ENCODE assay signal across 26 mouse cellular contexts in the genomic region with DNA sequence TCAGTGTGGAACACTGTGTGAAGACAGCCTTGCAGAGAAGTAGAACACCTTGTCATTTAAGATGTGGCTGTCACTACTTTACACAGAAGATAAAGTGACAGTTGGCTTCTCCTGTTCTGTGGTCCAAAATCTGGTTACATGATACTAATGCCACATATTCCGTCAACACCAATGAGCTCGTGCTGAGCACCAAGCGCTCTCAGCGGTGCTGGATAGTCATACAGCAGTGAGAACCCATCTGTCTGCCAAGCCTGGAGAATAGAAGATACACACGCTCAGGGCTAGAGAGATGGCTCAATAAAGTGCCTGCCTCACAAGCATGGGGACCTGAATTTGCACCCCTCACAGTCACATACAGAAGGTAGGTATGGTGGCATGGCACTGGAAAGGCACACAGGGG. TPM values are rescaled to one million over a fixed set of nuclear protein-coding genes. Genes with fewer than 3 reads are reported as not detected.
DNase-seq lines count a peak whose midpoint lies in the region; ATAC-seq lines count a peak whose summit lies in the region.
"Had no signal": no experiment of that assay in that cellular context is flagged by ENCODE, and none has a peak within 500 bp of the region (broad histone marks: within the 10 kb centered on the region; RNA-seq: fewer than 3 reads in every experiment).

No protein-coding gene starts in this region.

- no peak overlapping the region for H3K27ac ChIP-seq in heart, embryonic 12.5 days (ENCODE audit: poor library complexity, severe bottlenecking)
- H3K27ac ChIP-seq in intestine, embryonic 16.5 days (ENCODE audit: low read length): no peak overlapping the region
- H3K27ac ChIP-seq: embryonic facial prominence, embryonic 12.5 days; forebrain, embryonic 12.5 days; gastrocnemius, adult 2 months; heart, embryonic 10.5 days; heart, embryonic 15.5 days; hindbrain, embryonic 13.5 days; hindbrain, postnatal 0 days had no signal

- H3K4me3 ChIP-seq in heart, embryonic 12.5 days: no peak overlapping the region
- H3K4me3 ChIP-seq in intestine, embryonic 16.5 days (ENCODE audit: low read length): no peak overlapping the region
- H3K4me3 ChIP-seq: embryonic facial prominence, embryonic 12.5 days; forebrain, embryonic 12.5 days; gastrocnemius, adult 2 months; heart, embryonic 10.5 days; heart, embryonic 15.5 days; hindbrain, embryonic 13.5 days had no signal

- peak; percentile 83 for DNase-seq in heart, adult 11 months
- DNase-seq in cerebellum, adult 18-20 months: peak; percentile 48 to 53
- DNase-seq in cerebellum, adult 9-11 months: peak; percentile 63
- no peak for DNase-seq in gastrocnemius, postnatal 4 days (ENCODE audit: low spot score in 2 of 2)
- no peak for DNase-seq in testis, postnatal 10 days (ENCODE audit: low spot score)
- DNase-seq: adrenal gland, postnatal 14 days; forebrain, postnatal 0 days; gastrocnemius, adult 2 months; gastrocnemius, postnatal 25 days; heart, adult 18-20 months; heart, postnatal 14 days; kidney, adult 18-20 months had no signal

- H3K27me3 ChIP-seq in heart, embryonic 12.5 days (replicated peaks): no peaks in the 10 kb centered on the region
- no peaks in the 10 kb centered on the region for H3K27me3 ChIP-seq in intestine, embryonic 16.5 days (replicated peaks; ENCODE audit: control insufficient read depth, insufficient read depth, low read length)
- H3K27me3 ChIP-seq: embryonic facial prominence, embryonic 12.5 days; forebrain, embryonic 12.5 days; heart, embryonic 15.5 days; hindbrain, embryonic 13.5 days had no signal

- H3K9ac ChIP-seq in heart, embryonic 12.5 days: no peak overlapping the region
- no peak overlapping the region for H3K9ac ChIP-seq in intestine, embryonic 16.5 days (ENCODE audit: low read depth, low read length)
- H3K9ac ChIP-seq: embryonic facial prominence, embryonic 12.5 days; forebrain, embryonic 12.5 days; forebrain, postnatal 0 days; heart, embryonic 15.5 days; hindbrain, embryonic 13.5 days had no signal

- no peak for ATAC-seq in heart, embryonic 12.5 days (ENCODE audit: insufficient number of reproducible peaks, low FRiP score)
- ATAC-seq in intestine, embryonic 16.5 days: no peak
- ATAC-seq: forebrain, postnatal 0 days; hindbrain, postnatal 0 days had no signal

- peaks cover 21% of the 10 kb centered on the region for H3K4me1 ChIP-seq in heart, embryonic 12.5 days (replicated peaks)
- no peaks in the 10 kb centered on the region; the same call in 1 of the 2 replicates for H3K4me1 ChIP-seq in intestine, embryonic 16.5 days (ENCODE audit: control insufficient read depth, insufficient read depth, low read length)

- WGBS in heart, embryonic 12.5 days: 87% methylated on average over 5 of the region's 5 CpGs
- 87% methylated on average over 5 of the region's 5 CpGs for WGBS in intestine, embryonic 16.5 days

- no peaks in the 10 kb centered on the region for H3K9me3 ChIP-seq in heart, embryonic 12.5 days (replicated peaks)
- H3K9me3 ChIP-seq in intestine, embryonic 16.5 days (ENCODE audit: control insufficient read depth, low read length): no peaks in the 10 kb centered on the region
- H3K9me3 ChIP-seq: embryonic facial prominence, embryonic 12.5 days; forebrain, embryonic 12.5 days; heart, embryonic 10.5 days; heart, embryonic 15.5 days; hindbrain, embryonic 13.5 days had no signal

- H3K36me3 ChIP-seq in heart, embryonic 12.5 days: no peaks in the 10 kb centered on the region
- no peaks in the 10 kb centered on the region for H3K36me3 ChIP-seq in intestine, embryonic 16.5 days (ENCODE audit: control insufficient read depth, insufficient read depth, low read length)
- H3K36me3 ChIP-seq: embryonic facial prominence, embryonic 12.5 days; forebrain, embryonic 12.5 days; heart, embryonic 10.5 days; heart, embryonic 15.5 days; hindbrain, embryonic 13.5 days had no signal

- H3K4me2 ChIP-seq in heart, embryonic 12.5 days: no peak overlapping the region
- H3K4me2 ChIP-seq in intestine, embryonic 16.5 days (ENCODE audit: low read depth, low read length): no peak overlapping the region
- H3K4me2 ChIP-seq: embryonic facial prominence, embryonic 12.5 days; forebrain, embryonic 12.5 days; heart, embryonic 15.5 days; hindbrain, embryonic 13.5 days had no signal

RNA-seq across cellular contexts. Expression of a gene that starts 28.4 kb away (rescaled TPM):
- not detected in 2 replicates for polyA plus RNA-seq in heart, embryonic 12.5 days (2016; fragmentation: Nextera tagmentation; extraction: Ambion mirVana)
- polyA plus RNA-seq in intestine, embryonic 16.5 days (2015; fragmentation: Nextera tagmentation; extraction: Ambion mirVana): not detected in 2 replicates
- not detected for total RNA-seq in gastrocnemius, postnatal 4 days (2021)
- total RNA-seq: adrenal gland, adult 18-20 months; adrenal gland, postnatal 14 days; forebrain, postnatal 0 days; gastrocnemius, adult 2 months; gastrocnemius, postnatal 25 days; heart, adult 18-20 months; heart, postnatal 14 days; hematopoietic stem cell, adult 5-6 weeks; hindbrain, postnatal 0 days; MEL had no signal
- polyA plus RNA-seq: C2C12; cortical plate, adult 2 months; embryonic facial prominence, embryonic 12.5 days; forebrain, embryonic 12.5 days; forebrain, postnatal 0 days; heart, embryonic 10.5 days; heart, embryonic 15.5 days; hindbrain, embryonic 13.5 days; hindbrain, postnatal 0 days; intestine, embryonic 14.5 days had no signal

Comparison
In these comparisons a context has a peak if more than half of its experiments do, and no peak if none do; other contexts are left out.
1. DNase-seq: peak in heart, adult 11 months (single experiment), cerebellum, adult 18-20 months (2 of 2) and cerebellum, adult 9-11 months (single experiment); none in gastrocnemius, postnatal 4 days (0 of 2) and testis, postnatal 10 days (single experiment).